In genomic region chr11:12081638-12082037, GRCm38 (mm10) we compare ENCODE assay signal across 22 mouse cellular contexts. TPM values are rescaled to one million over a fixed set of nuclear protein-coding genes. Genes with fewer than 3 reads are reported as not detected.
A peak's percentile ranks its signal among the peaks of the same experiment; 100 is the strongest.
DNase-seq lines count a peak whose midpoint lies in the region; ATAC-seq and TF ChIP-seq lines count a peak whose summit lies in the region.
"Had no signal": no experiment of that assay in that cellular context is flagged by ENCODE, and none has a peak within 500 bp of the region (broad histone marks: within the 10 kb centered on the region; RNA-seq: fewer than 3 reads in every experiment).

No protein-coding gene starts in this region.

- DNase-seq in heart, postnatal 25 days (ENCODE audit: low spot score): no peak
- DNase-seq in liver, postnatal 0 days: no peak
- DNase-seq in liver, embryonic 14.5 days (ENCODE audit: low read depth in 3 of 3, low spot score in 3 of 3): no peak
- DNase-seq in forebrain, embryonic 11.5 days (ENCODE audit: low spot score): no peak
- DNase-seq in thymus, adult 18-20 months: no peak
- DNase-seq: adrenal gland, adult 2 months; adrenal gland, postnatal 10 days; adrenal gland, postnatal 25 days; cerebellum, adult 11 months; cerebellum, adult 18-20 months; cerebellum, adult 9-10 months; cerebellum, postnatal 10 days; cerebellum, postnatal 25 days had no signal

- H3K27me3 ChIP-seq in heart, embryonic 12.5 days (replicated peaks): no peaks in the 10 kb centered on the region
- no peaks in the 10 kb centered on the region for H3K27me3 ChIP-seq in liver, embryonic 12.5 days (replicated peaks)
- H3K27me3 ChIP-seq in liver, postnatal 0 days (ENCODE audit: insufficient read depth, low read length): no peaks in the 10 kb centered on the region
- H3K27me3 ChIP-seq in liver, embryonic 14.5 days (ENCODE audit: control insufficient read depth, insufficient read depth, low read length): no peaks in the 10 kb centered on the region
- no peaks in the 10 kb centered on the region for H3K27me3 ChIP-seq in liver, embryonic 16.5 days (ENCODE audit: control insufficient read depth, insufficient read depth, low read depth, low read length)
- no peaks in the 10 kb centered on the region for H3K27me3 ChIP-seq in forebrain, embryonic 11.5 days (ENCODE audit: control insufficient read depth, insufficient read depth, low read length)
- H3K27me3 ChIP-seq: embryonic facial prominence, embryonic 12.5 days; forebrain, embryonic 12.5 days had no signal

- ATAC-seq in heart, embryonic 12.5 days (ENCODE audit: insufficient number of reproducible peaks, low FRiP score): 0 out of 2 replicates have a peak, but pooled peaks have one; percentile 64
- peak; percentile 82 for ATAC-seq in liver, embryonic 12.5 days
- no peak for ATAC-seq in liver, postnatal 0 days
- peak; percentile 55; the same call in 1 of the 2 replicates for ATAC-seq in liver, embryonic 14.5 days (ENCODE audit: insufficient read depth)
- ATAC-seq in liver, embryonic 16.5 days (ENCODE audit: low read depth): peak; percentile 54
- ATAC-seq in forebrain, embryonic 11.5 days (replicated peaks; ENCODE audit: low FRiP score): no peak
- ATAC-seq: forebrain, embryonic 14.5 days; forebrain, embryonic 16.5 days had no signal

- H3K4me2 ChIP-seq in heart, embryonic 12.5 days: no peak overlapping the region
- 0 out of 2 replicates have a peak overlapping the region, but pooled peaks have one; percentile 2 for H3K4me2 ChIP-seq in liver, embryonic 12.5 days
- H3K4me2 ChIP-seq in liver, postnatal 0 days (ENCODE audit: low read depth, low read length): no peak overlapping the region
- no peak overlapping the region for H3K4me2 ChIP-seq in liver, embryonic 14.5 days (ENCODE audit: low read depth)
- no peak overlapping the region for H3K4me2 ChIP-seq in liver, embryonic 16.5 days (ENCODE audit: low read depth, low read length)
- H3K4me2 ChIP-seq in forebrain, embryonic 11.5 days (ENCODE audit: low read depth, low read length, severe bottlenecking): no peak overlapping the region
- H3K4me2 ChIP-seq: embryonic facial prominence, embryonic 12.5 days; forebrain, embryonic 12.5 days had no signal

- intact Hi-C loops in heart, postnatal 25 days (cut with DNase I): no loop called here

- no peaks in the 10 kb centered on the region for H3K4me1 ChIP-seq in heart, embryonic 12.5 days (replicated peaks)
- peaks cover 2% of the 10 kb centered on the region; the same call in 1 of the 2 replicates for H3K4me1 ChIP-seq in liver, embryonic 12.5 days
- H3K4me1 ChIP-seq in liver, postnatal 0 days (ENCODE audit: insufficient read depth): no peaks in the 10 kb centered on the region
- H3K4me1 ChIP-seq in liver, embryonic 14.5 days (replicated peaks; ENCODE audit: control insufficient read depth in 2 of 2, insufficient read depth in 2 of 2, low read length in 1 of 2): 0 out of 4 replicates have a peak, but pooled peaks cover 0 to 2% of the 10 kb centered on the region in 2 experiments
- H3K4me1 ChIP-seq in liver, embryonic 16.5 days (ENCODE audit: control insufficient read depth, low read depth, low read length): no peaks in the 10 kb centered on the region
- no peaks in the 10 kb centered on the region for H3K4me1 ChIP-seq in forebrain, embryonic 11.5 days (replicated peaks; ENCODE audit: control insufficient read depth, insufficient read depth, low read length)
- H3K4me1 ChIP-seq: embryonic facial prominence, embryonic 10.5 days; embryonic facial prominence, embryonic 12.5 days; forebrain, embryonic 12.5 days had no signal

- no peak overlapping the region for H3K9ac ChIP-seq in heart, embryonic 12.5 days
- H3K9ac ChIP-seq in liver, embryonic 12.5 days: no peak overlapping the region
- no peak overlapping the region for H3K9ac ChIP-seq in liver, postnatal 0 days (replicated peaks)
- no peak overlapping the region for H3K9ac ChIP-seq in liver, embryonic 14.5 days (replicated peaks)
- H3K9ac ChIP-seq in liver, embryonic 16.5 days (ENCODE audit: low read depth, low read length): no peak overlapping the region
- H3K9ac ChIP-seq in forebrain, embryonic 11.5 days (ENCODE audit: low read length): no peak overlapping the region
- H3K9ac ChIP-seq: embryonic facial prominence, embryonic 12.5 days; forebrain, embryonic 12.5 days had no signal

- no peaks in the 10 kb centered on the region for H3K9me3 ChIP-seq in heart, embryonic 12.5 days (replicated peaks)
- no peaks in the 10 kb centered on the region for H3K9me3 ChIP-seq in liver, embryonic 12.5 days (replicated peaks)
- no peaks in the 10 kb centered on the region; the same call in 1 of the 2 replicates for H3K9me3 ChIP-seq in liver, postnatal 0 days (ENCODE audit: low read length)
- no peaks in the 10 kb centered on the region for H3K9me3 ChIP-seq in liver, embryonic 14.5 days (ENCODE audit: control insufficient read depth, low read length)
- H3K9me3 ChIP-seq in liver, embryonic 16.5 days (replicated peaks; ENCODE audit: control insufficient read depth, low read length): no peaks in the 10 kb centered on the region
- no peaks in the 10 kb centered on the region for H3K9me3 ChIP-seq in forebrain, embryonic 11.5 days (ENCODE audit: control insufficient read depth, low read length)
- H3K9me3 ChIP-seq: embryonic facial prominence, embryonic 12.5 days had no signal

- H3K36me3 ChIP-seq in heart, embryonic 12.5 days: no peaks in the 10 kb centered on the region
- no peaks in the 10 kb centered on the region for H3K36me3 ChIP-seq in liver, embryonic 12.5 days
- no peaks in the 10 kb centered on the region for H3K36me3 ChIP-seq in liver, postnatal 0 days (replicated peaks; ENCODE audit: insufficient read depth, low read length)
- no peaks in the 10 kb centered on the region for H3K36me3 ChIP-seq in liver, embryonic 14.5 days (replicated peaks; ENCODE audit: control insufficient read depth, insufficient read depth, low read depth)
- H3K36me3 ChIP-seq in liver, embryonic 16.5 days (ENCODE audit: control insufficient read depth, insufficient read depth): no peaks in the 10 kb centered on the region
- no peaks in the 10 kb centered on the region for H3K36me3 ChIP-seq in forebrain, embryonic 11.5 days (ENCODE audit: control insufficient read depth, insufficient read depth, low read length)
- H3K36me3 ChIP-seq: embryonic facial prominence, embryonic 12.5 days; forebrain, embryonic 12.5 days had no signal

- no peak for TF ChIP-seq CTCF in liver, postnatal 0 days (IDR thresholded peaks at IDR 0.05; ENCODE audit: low read depth)
- TF ChIP-seq CTCF in liver, embryonic 14.5 days (IDR thresholded peaks at IDR 0.05; ENCODE audit: low read depth): no peak

- H3K27ac ChIP-seq in heart, embryonic 12.5 days (ENCODE audit: poor library complexity, severe bottlenecking): no peak overlapping the region
- no peak overlapping the region for H3K27ac ChIP-seq in liver, embryonic 12.5 days
- no peak overlapping the region for H3K27ac ChIP-seq in liver, postnatal 0 days (ENCODE audit: low read depth)
- no peak overlapping the region for H3K27ac ChIP-seq in liver, embryonic 14.5 days
- no peak overlapping the region for H3K27ac ChIP-seq in liver, embryonic 16.5 days (ENCODE audit: low read length)
- H3K27ac ChIP-seq in forebrain, embryonic 11.5 days (ENCODE audit: low read depth, low read length): no peak overlapping the region
- H3K27ac ChIP-seq: embryonic facial prominence, embryonic 10.5 days; embryonic facial prominence, embryonic 12.5 days; forebrain, embryonic 12.5 days had no signal

- no peak for TF ChIP-seq EP300 in liver, postnatal 0 days (IDR thresholded peaks at IDR 0.05; ENCODE audit: low read depth)
- no peak for TF ChIP-seq EP300 in liver, embryonic 14.5 days (IDR thresholded peaks at IDR 0.05; ENCODE audit: low read depth)

- no peak overlapping the region for H3K4me3 ChIP-seq in heart, embryonic 12.5 days
- H3K4me3 ChIP-seq in liver, embryonic 12.5 days: no peak overlapping the region
- H3K4me3 ChIP-seq in liver, postnatal 0 days (ENCODE audit: low read depth, low read length): no peak overlapping the region
- no peak overlapping the region for H3K4me3 ChIP-seq in liver, embryonic 14.5 days (ENCODE audit: insufficient read depth in 1 of 2, low read depth in 2 of 2, low read length in 2 of 2)
- H3K4me3 ChIP-seq in liver, embryonic 16.5 days (ENCODE audit: low read depth, low read length): no peak overlapping the region
- H3K4me3 ChIP-seq in forebrain, embryonic 11.5 days (ENCODE audit: low read depth, low read length): no peak overlapping the region
- H3K4me3 ChIP-seq: embryonic facial prominence, embryonic 10.5 days; embryonic facial prominence, embryonic 12.5 days; forebrain, embryonic 12.5 days had no signal

- WGBS in heart, embryonic 12.5 days: 84% methylated on average over 3 of the region's 3 CpGs
- WGBS in liver, embryonic 12.5 days (ENCODE audit: insufficient replicate concordance): 53% methylated on average over 3 of the region's 3 CpGs
- 62% methylated on average over 3 of the region's 3 CpGs for WGBS in liver, postnatal 0 days (ENCODE audit: insufficient replicate concordance)
- 47% methylated on average over 3 of the region's 3 CpGs for WGBS in liver, embryonic 14.5 days (ENCODE audit: insufficient replicate concordance)
- WGBS in liver, embryonic 16.5 days (ENCODE audit: insufficient replicate concordance): 50% methylated on average over 3 of the region's 3 CpGs
- WGBS in forebrain, embryonic 11.5 days: 89% methylated on average over 3 of the region's 3 CpGs

RNA-seq across cellular contexts. Expression of gene Grb10, which starts 43.2 kb away (rescaled TPM):
- 817 and 830 TPM in 2 replicates for polyA plus RNA-seq in heart, embryonic 12.5 days (2016; fragmentation: Nextera tagmentation; extraction: Ambion mirVana)
- 100 to 1,000 TPM; 103 to 108 TPM for total RNA-seq in heart, postnatal 25 days (2021)
- polyA plus RNA-seq in liver, embryonic 12.5 days (2016; fragmentation: Nextera tagmentation; extraction: Ambion mirVana): 206 and 211 TPM in 2 replicates
- polyA plus RNA-seq in liver, postnatal 0 days (2015; fragmentation: Nextera tagmentation; extraction: Ambion mirVana): 113 and 121 TPM in 2 replicates
- polyA plus RNA-seq in liver, embryonic 14.5 days (2012; rRNA removed): 78.8 and 91.5 TPM in 2 replicates
- 42.4 and 43.2 TPM in 2 replicates for polyA plus RNA-seq in liver, embryonic 14.5 days (2014; fragmentation: Nextera tagmentation; extraction: Ambion mirVana)
- polyA plus RNA-seq in liver, embryonic 16.5 days (2015; fragmentation: Nextera tagmentation; extraction: Ambion mirVana): 209 and 240 TPM in 2 replicates
- polyA plus RNA-seq in forebrain, embryonic 11.5 days (2014; fragmentation: Nextera tagmentation; extraction: Ambion mirVana): 158 and 176 TPM in 2 replicates
- total RNA-seq: MEL had no signal

Comparison
In these comparisons a context has a peak if more than half of its experiments do, and no peak if none do; other contexts are left out.
1. ATAC-seq: peak in heart, embryonic 12.5 days (single experiment), liver, embryonic 12.5 days (single experiment), liver, embryonic 14.5 days (single experiment) and liver, embryonic 16.5 days (single experiment); none in liver, postnatal 0 days (single experiment) and forebrain, embryonic 11.5 days (single experiment).